Mouse (Mus musculus): ENCODE results near the gene 1700013F07Rik. TPM values are rescaled to one million over a fixed set of nuclear protein-coding genes. Genes with fewer than 3 reads are reported as not detected.

The 1700013F07Rik gene
- polyA plus RNA-seq, 1 experiment, result not detected

DNA sequence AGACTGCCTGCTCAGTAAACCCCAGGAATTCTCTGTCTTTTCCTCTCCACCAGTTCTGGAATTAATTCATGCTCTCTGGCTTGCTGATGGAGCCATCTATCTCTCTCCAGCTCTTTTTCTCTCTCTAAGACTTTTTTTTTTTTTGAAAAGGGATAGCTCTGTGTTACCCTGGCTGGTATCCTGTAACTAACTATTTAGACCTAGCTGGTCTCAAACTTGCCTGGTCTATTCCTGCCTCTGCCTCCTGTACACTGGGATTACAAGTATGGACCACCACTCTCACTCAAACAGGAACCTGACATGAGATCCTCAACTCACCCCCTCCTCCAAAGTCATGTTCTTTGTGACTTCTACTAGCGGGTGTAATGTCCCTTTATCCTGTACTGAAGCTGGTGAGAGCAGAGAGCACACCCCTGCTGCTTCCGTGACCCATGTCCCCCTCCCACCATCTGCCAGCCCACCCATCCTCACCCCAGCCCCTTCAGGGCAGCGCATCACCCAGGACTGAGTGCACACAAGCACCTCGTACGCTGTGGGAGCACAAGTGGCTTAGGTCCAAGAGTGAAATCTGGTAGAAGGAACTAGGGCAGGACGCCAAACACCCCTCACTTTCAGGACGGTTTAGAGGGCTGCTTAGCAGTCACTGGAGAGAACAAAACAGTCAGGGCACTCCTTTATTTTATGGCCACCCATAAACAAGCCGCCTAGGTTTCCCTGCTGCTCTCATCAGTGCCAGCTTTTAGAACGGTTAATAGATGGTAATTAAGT, 23.1 kb upstream of the 1700013F07Rik start:
- no peak overlapping the region for H3K4me3 ChIP-seq (ENCODE audit: insufficient read depth, poor library complexity, severe bottlenecking)
- H3K36me3 ChIP-seq (ENCODE audit: control insufficient read depth, insufficient read depth), result no peaks in the 10 kb centered on the region
- H3K79me3 ChIP-seq (ENCODE audit: low read depth), result no peaks in the 10 kb centered on the region
- no peaks in the 10 kb centered on the region for H3K79me2 ChIP-seq (ENCODE audit: control insufficient read depth, insufficient read depth)
- TF ChIP-seq MAX (IDR thresholded peaks at IDR 0.05) (no peak), FOSL1 (IDR thresholded peaks at IDR 0.05; ENCODE audit: insufficient read depth, low read length, poor library complexity, severe bottlenecking) (no peak), MYOD1 (IDR thresholded peaks at IDR 0.05; ENCODE audit: control insufficient read depth, insufficient read length, low read depth) (no peak), CEBPB (IDR thresholded peaks at IDR 0.05; ENCODE audit: low read depth) (no peak), CTCF (IDR thresholded peaks at IDR 0.05; ENCODE audit: control insufficient read depth, insufficient read depth, insufficient read length) (no peak), MYOG (IDR thresholded peaks at IDR 0.05; ENCODE audit: control insufficient read depth, extremely low read depth, insufficient read length) (no peak), USF1 (IDR thresholded peaks at IDR 0.05; ENCODE audit: low read depth) (no peak)
- peaks cover 40% of the 10 kb centered on the region for H3K27me3 ChIP-seq (ENCODE audit: control insufficient read depth, insufficient read depth, insufficient read length)
- H3ac ChIP-seq (ENCODE audit: control insufficient read depth, insufficient read length, low read depth), result no peak overlapping the region

DNA sequence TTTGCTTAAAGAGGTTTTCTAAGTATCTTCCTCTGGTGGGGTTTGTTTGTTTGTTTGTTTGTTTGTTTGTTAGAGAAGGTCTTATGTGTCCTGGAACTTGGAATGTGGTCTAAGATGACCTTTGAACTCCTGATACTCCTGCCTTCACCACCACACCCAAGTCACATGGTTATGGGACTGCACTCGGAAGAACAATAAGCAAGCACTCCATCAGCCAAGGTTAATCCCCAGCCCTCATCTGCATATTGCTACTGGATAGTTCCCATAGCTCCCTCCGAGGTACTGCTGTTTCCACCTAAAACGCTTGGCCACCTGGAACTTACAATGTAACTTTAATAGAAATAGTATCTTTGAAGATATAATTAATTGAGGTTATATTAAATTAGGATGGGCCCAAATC, 20.5 kb upstream of the 1700013F07Rik start:
- no peak overlapping the region for H3ac ChIP-seq (ENCODE audit: control insufficient read depth, insufficient read length, low read depth)
- H3K79me3 ChIP-seq (ENCODE audit: low read depth), result no peaks in the 10 kb centered on the region
- TF ChIP-seq MAX (IDR thresholded peaks at IDR 0.05), result no peak
- no peak for TF ChIP-seq FOSL1 (IDR thresholded peaks at IDR 0.05; ENCODE audit: insufficient read depth, low read length, poor library complexity, severe bottlenecking)
- TF ChIP-seq MYOD1 (IDR thresholded peaks at IDR 0.05; ENCODE audit: control insufficient read depth, insufficient read length, low read depth), result no peak
- no peak for TF ChIP-seq CTCF (IDR thresholded peaks at IDR 0.05; ENCODE audit: control insufficient read depth, insufficient read depth, insufficient read length)
- no peak for TF ChIP-seq USF1 (IDR thresholded peaks at IDR 0.05; ENCODE audit: low read depth)
- TF ChIP-seq CEBPB (IDR thresholded peaks at IDR 0.05; ENCODE audit: low read depth), result no peak
- no peak for TF ChIP-seq MYOG (IDR thresholded peaks at IDR 0.05; ENCODE audit: control insufficient read depth, extremely low read depth, insufficient read length)
- no peak overlapping the region for H3K4me3 ChIP-seq (ENCODE audit: insufficient read depth, poor library complexity, severe bottlenecking)
- H3K36me3 ChIP-seq (ENCODE audit: control insufficient read depth, insufficient read depth), result no peaks in the 10 kb centered on the region
- H3K27me3 ChIP-seq (ENCODE audit: control insufficient read depth, insufficient read depth, insufficient read length), result peaks cover 38% of the 10 kb centered on the region
- H3K79me2 ChIP-seq (ENCODE audit: control insufficient read depth, insufficient read depth), result no peaks in the 10 kb centered on the region

DNA sequence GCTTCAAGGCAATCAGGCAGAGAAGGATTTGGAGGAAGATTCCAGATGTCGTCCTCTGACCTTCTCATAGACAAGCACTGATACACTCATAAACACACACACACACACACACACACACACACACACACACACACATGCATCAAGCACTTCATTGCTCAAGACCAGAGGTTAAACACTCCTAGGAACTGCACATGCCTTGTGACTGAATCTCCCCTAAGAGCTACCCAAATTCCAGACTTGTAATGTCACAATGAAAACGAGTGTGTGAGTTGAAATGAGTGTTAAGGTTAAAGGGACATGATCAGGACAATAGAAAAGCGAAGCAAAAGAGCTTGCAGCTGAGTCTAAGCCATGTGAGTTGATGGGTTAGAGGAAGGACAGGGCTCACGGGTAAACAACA, 15.7 kb upstream of the 1700013F07Rik start:
- Histone ChIP-seq H3K79me2 (ENCODE audit: control insufficient read depth, insufficient read depth) (no peaks in the 10 kb centered on the region), H3K36me3 (ENCODE audit: control insufficient read depth, insufficient read depth) (no peaks in the 10 kb centered on the region), H3K79me3 (ENCODE audit: low read depth) (no peaks in the 10 kb centered on the region), H3K4me3 (ENCODE audit: insufficient read depth, poor library complexity, severe bottlenecking) (no peak overlapping the region), H3K27me3 (ENCODE audit: control insufficient read depth, insufficient read depth, insufficient read length) (peaks cover 39% of the 10 kb centered on the region), H3ac (ENCODE audit: control insufficient read depth, insufficient read length, low read depth) (no peak overlapping the region)
- TF ChIP-seq USF1 (IDR thresholded peaks at IDR 0.05; ENCODE audit: low read depth) (no peak), FOSL1 (IDR thresholded peaks at IDR 0.05; ENCODE audit: insufficient read depth, low read length, poor library complexity, severe bottlenecking) (no peak), MYOD1 (IDR thresholded peaks at IDR 0.05; ENCODE audit: control insufficient read depth, insufficient read length, low read depth) (no peak), CEBPB (IDR thresholded peaks at IDR 0.05; ENCODE audit: low read depth) (no peak), MAX (IDR thresholded peaks at IDR 0.05) (no peak), MYOG (IDR thresholded peaks at IDR 0.05; ENCODE audit: control insufficient read depth, extremely low read depth, insufficient read length) (no peak), CTCF (IDR thresholded peaks at IDR 0.05; ENCODE audit: control insufficient read depth, insufficient read depth, insufficient read length) (no peak)

DNA sequence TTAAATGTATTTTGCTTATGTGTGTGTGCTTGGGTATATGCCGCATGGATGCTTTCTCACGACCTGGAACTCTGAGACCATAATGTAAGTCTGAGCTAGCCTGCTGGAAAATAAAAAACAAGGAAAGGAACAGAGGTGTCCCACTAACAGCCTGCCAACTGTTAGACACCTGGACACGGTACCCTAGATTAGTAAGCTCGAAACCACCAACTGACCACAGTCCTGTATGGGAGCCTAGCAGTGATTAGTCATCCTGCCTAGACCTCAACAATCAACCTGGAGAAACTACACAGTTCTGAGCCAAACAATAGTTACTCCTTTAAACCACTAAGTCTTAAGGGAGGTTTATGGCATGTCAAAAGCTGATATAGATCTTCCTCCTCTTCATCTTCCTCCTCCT, 10.5 kb upstream of the 1700013F07Rik start:
- H3K79me3 ChIP-seq (ENCODE audit: low read depth), result no peaks in the 10 kb centered on the region
- no peaks in the 10 kb centered on the region for H3K79me2 ChIP-seq (ENCODE audit: control insufficient read depth, insufficient read depth)
- no peak for TF ChIP-seq MAX (IDR thresholded peaks at IDR 0.05)
- TF ChIP-seq CEBPB (IDR thresholded peaks at IDR 0.05; ENCODE audit: low read depth), result no peak
- TF ChIP-seq MYOG (IDR thresholded peaks at IDR 0.05; ENCODE audit: control insufficient read depth, extremely low read depth, insufficient read length), result no peak
- no peak for TF ChIP-seq MYOD1 (IDR thresholded peaks at IDR 0.05; ENCODE audit: control insufficient read depth, insufficient read length, low read depth)
- TF ChIP-seq CTCF (IDR thresholded peaks at IDR 0.05; ENCODE audit: control insufficient read depth, insufficient read depth, insufficient read length), result no peak
- TF ChIP-seq FOSL1 (IDR thresholded peaks at IDR 0.05; ENCODE audit: insufficient read depth, low read length, poor library complexity, severe bottlenecking), result no peak
- TF ChIP-seq USF1 (IDR thresholded peaks at IDR 0.05; ENCODE audit: low read depth), result no peak
- peaks cover 33% of the 10 kb centered on the region for H3K27me3 ChIP-seq (ENCODE audit: control insufficient read depth, insufficient read depth, insufficient read length)
- no peak overlapping the region for H3ac ChIP-seq (ENCODE audit: control insufficient read depth, insufficient read length, low read depth)
- no peak overlapping the region for H3K4me3 ChIP-seq (ENCODE audit: insufficient read depth, poor library complexity, severe bottlenecking)
- H3K36me3 ChIP-seq (ENCODE audit: control insufficient read depth, insufficient read depth), result no peaks in the 10 kb centered on the region

DNA sequence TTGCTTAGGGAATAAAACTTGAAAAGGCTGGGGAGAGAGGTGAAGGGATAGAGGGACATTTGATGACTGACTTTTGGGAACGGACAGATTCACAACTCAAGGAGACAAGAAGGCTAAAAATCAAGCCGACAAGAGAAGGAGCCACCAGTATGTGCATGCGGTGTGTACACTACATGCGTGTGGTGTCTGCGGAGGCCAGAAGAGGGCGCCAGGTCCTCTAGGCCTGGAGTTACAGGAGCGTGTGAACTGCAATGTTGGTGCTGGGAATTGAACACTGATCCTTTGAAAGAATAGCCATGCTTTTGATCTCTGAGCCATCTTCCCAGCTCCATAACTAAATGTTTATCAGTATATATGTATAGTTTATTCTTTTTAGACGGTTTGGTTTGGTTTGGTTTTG, 5.5 kb upstream of the 1700013F07Rik start:
- no peak overlapping the region for H3ac ChIP-seq (ENCODE audit: control insufficient read depth, insufficient read length, low read depth)
- H3K79me3 ChIP-seq (ENCODE audit: low read depth), result no peaks in the 10 kb centered on the region
- TF ChIP-seq CTCF (IDR thresholded peaks at IDR 0.05; ENCODE audit: control insufficient read depth, insufficient read depth, insufficient read length), result no peak
- TF ChIP-seq CEBPB (IDR thresholded peaks at IDR 0.05; ENCODE audit: low read depth), result no peak
- TF ChIP-seq MAX (IDR thresholded peaks at IDR 0.05), result no peak
- no peak for TF ChIP-seq MYOD1 (IDR thresholded peaks at IDR 0.05; ENCODE audit: control insufficient read depth, insufficient read length, low read depth)
- TF ChIP-seq MYOG (IDR thresholded peaks at IDR 0.05; ENCODE audit: control insufficient read depth, extremely low read depth, insufficient read length), result no peak
- TF ChIP-seq USF1 (IDR thresholded peaks at IDR 0.05; ENCODE audit: low read depth), result no peak
- TF ChIP-seq FOSL1 (IDR thresholded peaks at IDR 0.05; ENCODE audit: insufficient read depth, low read length, poor library complexity, severe bottlenecking), result no peak
- peaks cover 23% of the 10 kb centered on the region for H3K27me3 ChIP-seq (ENCODE audit: control insufficient read depth, insufficient read depth, insufficient read length)
- H3K79me2 ChIP-seq (ENCODE audit: control insufficient read depth, insufficient read depth), result no peaks in the 10 kb centered on the region
- no peak overlapping the region for H3K4me3 ChIP-seq (ENCODE audit: insufficient read depth, poor library complexity, severe bottlenecking)
- no peaks in the 10 kb centered on the region for H3K36me3 ChIP-seq (ENCODE audit: control insufficient read depth, insufficient read depth)
